Mouse (Mus musculus) embryo, embryonic 10.5 days (tissue): ENCODE measurements around the gene Scamp4.
"Not testable (repeated sequence)": the region's sequence is repeated elsewhere in the genome, so short reads cannot be mapped to it uniquely, and the experiment has no call there.

ENCODE experiments used
- DNase-seq: peaks from one replicate; pipeline ENCODE4 v3.0.0-alpha.2; 2015; ENCODE audit warnings: low spot score

The Scamp4 gene

DNA sequence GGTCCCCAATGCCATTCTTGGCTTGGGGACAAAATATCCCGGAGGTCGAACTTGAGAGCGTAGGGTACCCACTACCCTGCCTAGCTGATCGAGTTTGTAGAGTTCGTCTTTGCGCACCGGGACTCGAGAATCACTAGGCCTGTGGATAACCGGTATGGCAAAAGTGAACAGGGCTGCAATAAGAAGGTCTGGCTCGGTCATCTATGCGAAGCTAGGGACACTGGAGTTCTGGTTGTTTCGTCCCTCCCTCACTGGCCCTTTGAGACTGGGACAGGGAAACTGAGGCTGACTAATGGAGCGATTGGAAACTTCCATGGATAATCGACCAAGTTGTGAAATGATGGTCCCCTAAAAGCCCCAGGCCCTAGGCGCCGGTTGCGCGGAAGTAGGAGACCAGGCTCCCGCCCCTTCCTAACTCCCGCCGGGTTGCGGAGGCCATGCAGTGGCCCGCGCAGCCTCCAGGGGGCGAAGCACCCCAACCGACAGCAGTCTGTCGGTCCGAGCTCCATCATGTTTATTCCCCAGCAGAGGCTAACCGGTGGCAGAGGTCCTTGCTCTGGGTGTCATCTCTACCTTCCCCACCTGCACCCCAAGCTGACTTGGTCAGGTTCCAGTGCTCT is 24.4 kb upstream of the Scamp4 start:
- peak; percentile 89 for DNase-seq

DNA sequence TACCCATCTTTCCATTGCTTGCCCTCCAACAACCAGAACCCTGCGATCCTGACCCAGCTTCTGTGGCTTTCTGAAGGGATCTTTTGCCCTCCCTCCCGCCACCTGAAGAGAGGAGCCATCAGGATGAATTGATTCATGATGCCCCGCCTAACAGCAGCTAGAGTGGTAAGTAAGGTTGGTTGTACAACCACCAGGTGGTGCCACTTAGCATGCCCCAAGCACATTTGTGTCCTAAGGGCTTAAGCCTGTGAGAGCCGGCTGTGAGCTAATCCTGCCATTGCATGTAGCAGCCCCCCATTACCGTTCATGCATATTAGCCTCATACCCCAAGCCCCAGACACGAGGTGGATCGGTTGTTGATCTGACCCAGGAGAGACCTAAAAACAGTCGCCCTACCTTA is 23.8 kb upstream of the Scamp4 start:
- DNase-seq, result peak; percentile 76

DNA sequence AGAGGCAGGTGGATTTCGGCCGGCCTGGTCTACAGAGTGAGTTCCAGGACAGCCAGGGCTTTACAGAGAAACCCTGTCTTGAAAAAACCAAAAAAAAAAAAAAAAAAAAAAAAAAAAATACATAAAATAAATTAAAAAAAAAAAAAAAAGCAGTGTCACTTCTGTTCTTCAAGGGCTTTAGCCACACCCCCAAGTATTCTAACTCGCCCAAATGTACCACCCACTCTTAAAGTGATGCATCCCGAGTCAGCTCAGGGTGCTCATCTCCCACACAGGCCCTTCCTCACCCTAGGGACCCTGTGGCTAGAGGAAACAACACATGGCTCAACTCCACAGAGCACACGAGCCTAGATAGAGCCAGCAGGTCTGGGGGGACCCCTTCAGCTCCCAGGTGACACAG is 19.6 kb upstream of the Scamp4 start:
- DNase-seq, result no peak

DNA sequence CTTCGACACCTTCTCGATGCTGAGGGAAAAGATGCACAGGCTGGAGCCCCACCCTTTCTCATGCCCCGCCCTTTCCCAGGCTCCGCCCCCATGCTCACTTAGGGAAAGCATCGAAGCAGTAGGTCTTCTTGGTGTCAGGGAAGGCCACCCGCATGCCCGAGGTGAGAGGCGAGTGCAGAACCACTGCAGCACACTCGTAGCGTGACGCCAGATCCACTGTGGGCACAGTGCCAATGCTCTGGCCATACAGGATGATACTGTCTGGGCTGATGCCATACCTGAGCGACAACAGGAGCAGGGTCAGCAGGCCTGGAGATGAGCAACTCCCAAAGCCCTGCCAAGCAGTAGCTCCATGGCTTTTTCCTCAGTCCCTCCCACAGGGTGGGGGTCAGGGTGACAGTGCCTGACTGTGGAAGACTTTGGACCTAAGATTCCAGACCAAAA is 18.6 kb upstream of the Scamp4 start:
- no peak for DNase-seq

DNA sequence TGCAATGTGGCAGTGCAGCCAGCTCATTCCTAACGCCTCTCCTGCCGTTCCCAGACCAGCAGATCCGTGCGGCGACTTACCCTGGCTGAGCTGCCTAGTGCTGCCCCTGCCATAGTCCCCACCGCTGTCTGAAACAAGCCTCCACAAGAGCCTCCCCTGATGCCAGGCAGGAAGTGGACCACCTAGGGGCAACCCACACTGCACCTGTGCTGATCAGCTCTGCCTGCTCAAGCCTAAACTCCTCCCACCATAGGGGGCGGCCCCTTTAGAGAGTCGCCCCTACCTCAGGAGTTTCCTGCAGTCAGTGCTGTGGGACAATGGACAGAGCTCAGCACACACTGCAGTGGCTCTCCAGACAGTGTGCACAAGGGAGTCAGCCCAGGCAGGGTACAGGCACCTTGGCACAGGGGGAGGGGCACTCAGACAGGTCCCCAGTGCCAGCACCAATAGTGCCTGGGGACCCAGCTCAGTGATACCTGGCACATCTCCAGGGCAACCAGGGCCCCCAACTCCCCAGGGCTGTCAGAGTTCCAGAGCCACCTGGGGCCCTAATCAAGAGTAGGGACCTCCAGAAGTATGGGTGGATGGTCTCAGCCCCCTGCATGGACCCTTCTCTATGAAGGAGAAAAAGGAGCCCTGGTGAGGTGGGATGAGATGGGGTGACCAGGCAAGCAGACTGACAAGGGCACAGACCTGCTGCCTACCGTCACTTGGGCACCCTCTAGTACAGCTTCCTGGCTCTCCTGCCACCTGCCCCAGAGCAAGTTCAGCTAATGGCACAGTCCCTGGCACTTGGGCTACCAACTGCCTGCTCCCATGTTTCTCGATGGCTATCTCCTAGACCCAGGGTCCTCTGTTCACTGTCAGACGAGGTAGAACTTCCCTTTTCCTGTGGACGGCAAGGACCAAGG is 17.8 kb upstream of the Scamp4 start:
- DNase-seq, result no peak

DNA sequence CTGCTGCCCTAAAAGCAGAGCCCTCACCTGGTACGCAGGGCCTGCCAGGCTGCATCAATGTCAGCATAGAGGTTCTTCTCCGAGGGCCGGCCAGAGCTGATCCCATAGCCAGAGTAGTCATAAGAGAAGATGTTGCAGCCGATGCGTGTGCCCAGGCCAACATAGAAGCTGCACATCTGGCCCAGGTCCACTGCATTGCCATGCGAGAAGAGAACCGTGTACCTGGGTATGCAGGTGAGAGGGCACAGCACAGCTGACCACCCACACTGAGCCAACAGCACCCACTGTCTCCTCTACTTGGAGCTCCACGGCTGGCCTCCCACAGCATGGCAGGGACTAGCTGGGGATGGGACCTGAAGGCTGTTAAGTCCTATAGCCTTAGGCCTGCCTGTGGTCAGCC is 17.1 kb upstream of the Scamp4 start:
- no peak for DNase-seq

DNA sequence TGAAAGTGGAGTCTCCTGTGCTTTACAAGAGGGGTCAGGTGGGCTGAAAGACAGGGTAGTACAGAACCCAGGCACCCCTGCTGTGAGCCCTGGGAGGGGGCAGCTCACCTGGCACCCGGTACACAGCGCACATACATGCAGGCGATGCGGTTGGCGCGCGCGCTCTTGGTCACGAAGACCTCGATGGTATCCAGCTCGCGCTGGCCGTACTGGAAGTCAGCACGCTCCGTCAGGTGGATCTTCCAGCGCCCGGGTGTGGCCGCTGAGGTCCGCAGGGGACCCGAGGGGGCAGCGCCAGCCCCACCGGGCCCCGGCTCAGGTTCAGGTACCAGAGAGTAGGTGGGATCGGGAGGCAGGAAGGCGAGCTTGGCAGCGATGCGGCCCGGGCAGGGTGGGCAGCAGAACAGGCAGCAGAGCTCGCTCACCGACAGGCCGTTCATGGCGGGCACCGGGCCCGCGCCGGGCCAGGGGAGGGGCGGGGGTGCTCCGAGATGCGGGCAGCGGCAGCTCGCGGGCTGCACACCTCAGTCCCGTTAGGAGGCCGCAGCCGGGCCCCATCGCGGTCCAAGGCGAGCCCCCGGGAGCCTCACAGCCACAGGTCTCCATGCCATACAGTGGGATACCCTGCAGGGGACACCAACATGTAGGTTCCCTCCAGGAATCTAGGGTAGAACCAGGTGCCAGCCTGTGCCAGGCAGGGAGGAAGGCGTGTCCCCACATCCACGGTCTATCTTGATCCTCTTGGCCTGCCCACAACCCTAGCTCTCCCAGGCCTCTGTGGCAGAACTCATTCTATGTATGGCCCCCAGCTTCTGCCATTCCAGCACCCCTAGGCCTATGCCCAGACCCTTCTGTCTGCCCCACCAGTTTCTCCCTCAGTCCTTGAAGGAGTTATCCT is 16.0 kb upstream of the Scamp4 start:
- DNase-seq, result no peak

DNA sequence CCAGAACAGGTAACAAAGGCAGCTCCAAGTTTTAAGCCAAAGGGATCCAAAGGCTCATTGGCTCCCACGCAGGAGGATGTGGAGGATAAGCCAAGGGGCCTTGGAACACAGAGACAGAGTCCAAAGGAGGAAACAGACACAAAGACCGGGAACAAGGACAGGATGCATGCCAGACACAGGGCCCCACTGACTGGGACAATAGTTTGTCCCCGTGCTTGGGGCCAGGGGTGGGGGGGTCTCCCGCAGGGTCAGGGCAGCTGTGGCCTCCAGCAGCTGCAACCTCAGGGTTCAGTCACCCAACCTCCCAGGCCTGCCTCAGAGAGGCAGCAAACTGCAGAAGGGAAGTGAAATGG is 15.4 kb upstream of the Scamp4 start:
- DNase-seq, result peak; percentile 27

DNA sequence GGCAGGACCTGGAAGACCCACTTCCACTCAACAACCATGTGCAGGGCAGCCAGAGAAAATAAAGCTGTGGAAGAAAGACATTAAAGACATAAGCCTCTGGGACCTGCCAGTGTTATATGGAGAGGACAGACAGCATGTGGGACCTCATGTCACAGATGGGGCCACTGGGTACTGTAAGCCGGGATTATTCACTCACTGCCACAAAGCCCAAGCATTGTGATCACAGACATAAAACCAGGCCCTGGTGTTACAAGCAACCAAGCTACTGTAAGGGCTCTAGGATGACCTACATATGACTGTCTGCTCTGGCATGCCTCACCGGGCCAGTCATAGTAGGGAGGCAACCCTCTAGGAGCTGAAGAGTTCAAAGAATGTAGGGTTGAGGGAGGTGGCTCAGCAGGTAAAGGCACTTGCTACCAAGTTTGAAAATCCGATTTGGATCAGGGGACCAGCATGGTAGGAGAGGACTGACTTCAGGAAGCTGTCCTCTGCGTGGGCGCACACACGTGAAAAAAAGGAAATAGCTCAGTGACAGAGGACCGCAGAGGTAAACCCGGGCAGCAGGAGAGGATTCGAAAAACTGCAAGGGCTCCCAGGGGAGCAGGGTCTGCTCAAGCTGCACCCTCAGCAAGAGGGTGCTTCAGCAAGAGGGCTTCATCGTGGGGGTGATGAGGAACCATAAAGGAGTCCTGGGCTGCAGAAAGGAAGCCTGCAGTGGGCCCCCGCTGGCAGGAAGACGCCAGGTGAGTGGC is 13.4 kb upstream of the Scamp4 start:
- DNase-seq, result no peak

DNA sequence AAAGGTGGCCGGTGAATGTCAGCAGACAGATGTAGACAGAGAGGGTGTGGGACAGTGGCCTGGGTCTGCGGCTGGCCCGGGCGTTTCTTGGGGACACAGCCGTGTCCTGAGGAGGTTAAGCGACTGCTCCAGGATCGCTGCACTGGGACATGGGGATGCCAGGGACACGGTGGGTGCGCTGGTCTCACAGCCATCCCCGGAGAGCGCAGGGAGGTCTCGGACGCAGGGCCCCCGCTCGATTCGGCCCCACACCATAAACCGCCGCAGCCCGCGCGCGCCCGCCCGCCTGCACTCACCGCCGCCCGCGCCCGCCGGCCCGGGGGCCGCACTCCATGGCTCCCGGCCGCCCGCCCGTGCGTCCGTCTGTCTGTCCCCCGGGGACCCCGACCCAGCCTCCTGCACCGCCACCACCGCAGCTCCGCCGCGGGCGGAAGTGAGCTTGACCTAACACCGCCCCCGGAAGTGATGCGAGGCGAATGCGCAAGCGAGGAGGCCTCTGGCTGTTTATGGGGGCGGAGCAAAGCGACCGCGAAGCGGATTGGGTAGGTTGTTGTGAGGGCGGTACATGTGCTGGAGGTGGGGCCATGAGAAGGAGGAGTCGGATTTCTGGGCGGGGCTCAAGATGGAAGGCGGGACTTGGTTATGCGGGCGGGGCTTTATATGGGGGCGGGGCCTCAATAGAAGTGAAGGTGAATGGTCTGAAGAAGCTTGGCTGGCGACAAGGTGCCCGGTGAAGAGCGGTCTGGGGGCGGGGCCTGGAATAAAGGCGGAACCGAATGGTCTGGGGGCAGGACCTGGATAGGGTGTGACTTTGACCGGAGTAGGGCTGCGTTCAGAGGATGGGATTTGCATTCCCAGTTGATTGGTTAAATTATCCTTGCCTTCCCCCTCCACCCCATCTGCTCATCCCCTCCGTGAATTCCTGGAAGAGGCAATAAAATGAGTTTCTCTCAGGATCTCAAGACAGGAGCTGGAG is 12.5 kb upstream of the Scamp4 start, which contains the start of gene Abhd17a:
TSS of gene Abhd17a (minus strand) at position 463 of the 976 bp plus-strand sequence.
- DNase-seq, result peak; percentile 99

DNA sequence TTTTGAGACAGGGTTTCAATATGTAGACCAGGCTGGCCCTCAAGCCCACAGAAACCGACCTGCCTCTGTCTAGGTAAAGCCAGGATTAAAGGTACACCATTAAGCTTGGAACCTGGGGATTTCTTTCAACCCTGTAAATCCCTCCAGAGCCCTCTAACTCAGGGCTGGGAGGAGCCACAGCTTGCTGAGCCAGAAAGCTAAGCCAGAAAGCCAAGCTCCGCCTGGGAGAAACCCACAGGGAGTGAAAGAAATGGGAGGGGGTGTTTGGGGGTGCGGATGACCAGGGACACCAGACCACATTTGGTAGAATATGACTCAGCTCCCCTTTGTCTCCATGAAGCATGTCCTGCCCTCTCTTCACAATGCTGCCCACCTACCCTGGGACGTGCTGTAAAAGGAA is 6.4 kb upstream of the Scamp4 start:
- no peak for DNase-seq

DNA sequence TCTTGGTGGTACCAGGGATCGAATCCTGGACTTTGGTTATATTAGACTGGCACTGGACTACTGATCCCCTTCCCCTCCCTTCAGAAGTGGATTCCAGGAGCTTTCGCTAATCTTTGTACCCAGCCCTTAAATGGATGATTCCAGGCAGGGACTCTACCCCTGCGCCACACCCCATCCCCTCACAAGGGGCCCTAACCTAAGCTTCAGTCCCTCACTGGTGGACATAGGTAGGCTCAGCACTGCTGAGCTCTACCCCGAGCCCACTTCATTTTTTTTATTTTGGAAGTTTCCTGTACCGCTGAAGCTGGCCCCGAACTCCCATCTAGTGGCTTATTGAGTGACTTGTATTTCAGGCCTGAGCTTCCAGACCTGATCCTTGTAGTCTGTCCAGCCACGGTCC is 692 bp downstream of the Scamp4 start:
- DNase-seq, result no peak

DNA sequence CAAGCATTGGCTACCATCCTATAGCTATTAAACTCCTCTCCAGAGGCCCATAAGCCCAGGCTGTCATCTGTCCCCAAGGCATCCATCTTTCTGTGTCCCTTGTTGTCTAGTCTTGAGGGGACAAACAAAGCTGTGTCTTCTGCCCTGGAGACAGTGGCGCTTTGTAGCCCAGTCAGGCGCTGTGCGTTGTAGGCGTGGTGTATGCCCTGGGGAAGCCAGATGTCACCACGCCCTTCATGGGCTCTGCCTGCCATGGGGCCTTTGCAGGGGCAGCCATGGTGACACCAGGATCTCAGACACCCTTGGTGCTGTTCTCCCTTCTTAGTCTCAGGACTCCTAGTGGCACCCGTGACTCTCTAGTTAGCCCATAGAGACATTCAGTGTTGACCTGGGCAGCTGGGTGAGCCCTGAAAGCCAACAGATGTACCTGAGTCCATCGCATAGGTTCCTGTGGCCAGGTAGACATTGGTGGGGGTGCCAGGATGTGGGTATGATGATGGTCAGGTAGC is 1.4 kb downstream of the Scamp4 start:
- no peak for DNase-seq

DNA sequence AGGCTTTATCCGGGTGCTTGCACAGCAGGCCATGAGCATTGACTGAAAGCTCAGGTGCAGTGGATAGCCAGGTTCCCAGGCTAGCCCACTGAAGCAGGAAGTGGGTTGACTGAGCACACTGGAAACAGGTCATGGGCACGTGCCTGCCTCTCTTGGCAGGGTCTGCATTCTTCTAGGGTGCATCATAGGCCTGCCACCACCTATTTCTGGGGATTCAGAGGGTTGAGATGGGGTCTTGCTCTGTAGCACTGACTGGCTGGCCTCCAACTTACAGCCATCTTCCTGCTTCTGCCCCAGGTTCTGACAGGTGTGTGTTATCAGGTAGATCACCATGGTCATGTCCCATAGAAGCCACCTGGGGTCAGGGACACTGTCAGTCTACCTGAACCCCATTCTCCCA is 2.3 kb downstream of the Scamp4 start:
- no peak for DNase-seq

DNA sequence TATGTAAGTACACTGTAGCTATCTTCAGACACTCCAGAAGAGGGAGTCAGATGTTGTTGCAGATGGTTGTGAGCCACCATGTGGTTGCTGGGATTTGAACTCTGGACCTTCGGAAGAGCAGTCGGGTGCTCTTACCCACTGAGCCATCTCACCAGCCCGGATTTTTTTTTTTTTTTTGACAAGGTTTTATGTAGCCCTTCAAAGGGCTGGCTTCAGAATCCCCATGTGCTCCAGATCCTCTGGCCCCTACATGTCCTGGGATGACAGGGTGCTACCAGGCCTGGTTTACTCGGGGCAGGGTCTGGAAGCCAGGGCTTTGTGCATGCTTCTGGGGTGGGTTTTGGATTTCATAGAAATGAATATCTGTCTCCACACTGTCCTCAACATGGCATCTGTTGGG is 3.0 kb downstream of the Scamp4 start, which contains the start of gene Gm49322:
TSS of gene Gm49322 (plus strand) at position 301 of the 400 bp plus-strand sequence.
- DNase-seq, result not testable (repeated sequence)

DNA sequence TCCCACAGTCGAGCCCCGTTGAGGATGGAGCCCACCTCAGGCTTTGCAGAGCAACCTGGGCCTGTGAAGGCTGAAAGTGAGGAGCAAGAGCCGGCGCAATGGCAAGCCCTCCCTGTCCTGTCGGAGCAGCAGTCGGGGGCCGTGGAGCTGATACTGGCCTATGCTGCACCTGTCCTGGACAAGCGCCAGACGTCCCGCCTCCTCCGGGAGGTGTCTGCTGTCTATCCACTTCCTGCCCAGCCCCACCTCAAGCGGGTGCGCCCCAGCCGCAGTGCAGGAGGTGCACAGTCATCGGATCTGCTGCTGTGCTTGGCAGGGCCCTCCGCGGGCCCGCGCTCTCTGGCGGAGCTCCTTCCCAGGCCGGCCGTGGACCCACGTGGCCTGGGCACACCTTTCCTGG is 3.6 kb downstream of the Scamp4 start:
- no peak for DNase-seq

DNA sequence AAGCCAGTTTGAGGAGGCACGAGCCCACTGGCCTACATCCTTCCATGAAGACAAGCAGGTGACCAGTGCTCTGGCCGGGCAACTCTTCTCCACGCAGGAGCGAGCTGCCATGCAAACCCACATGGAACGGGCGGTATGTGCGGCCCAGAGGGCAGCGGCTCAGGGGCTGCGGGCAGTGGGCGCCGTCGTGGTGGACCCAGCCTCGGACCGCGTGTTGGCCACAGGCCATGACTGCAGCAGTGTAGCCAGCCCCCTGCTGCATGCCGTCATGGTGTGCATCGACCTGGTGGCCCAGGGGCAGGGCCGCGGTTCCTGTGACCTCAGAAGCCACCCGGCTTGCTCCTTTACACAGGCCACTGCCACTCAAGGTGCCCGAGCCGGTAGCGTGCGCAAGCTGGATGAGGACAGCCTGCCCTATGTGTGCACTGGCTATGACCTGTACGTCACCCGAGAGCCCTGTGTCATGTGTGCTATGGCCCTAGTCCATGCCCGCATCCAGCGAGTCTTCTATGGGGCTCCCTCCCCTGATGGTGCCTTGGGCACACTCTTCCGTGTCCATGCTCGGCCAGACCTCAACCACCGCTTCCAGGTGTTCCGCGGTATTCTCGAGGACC is 4.2 kb downstream of the Scamp4 start:
- no peak for DNase-seq

DNA sequence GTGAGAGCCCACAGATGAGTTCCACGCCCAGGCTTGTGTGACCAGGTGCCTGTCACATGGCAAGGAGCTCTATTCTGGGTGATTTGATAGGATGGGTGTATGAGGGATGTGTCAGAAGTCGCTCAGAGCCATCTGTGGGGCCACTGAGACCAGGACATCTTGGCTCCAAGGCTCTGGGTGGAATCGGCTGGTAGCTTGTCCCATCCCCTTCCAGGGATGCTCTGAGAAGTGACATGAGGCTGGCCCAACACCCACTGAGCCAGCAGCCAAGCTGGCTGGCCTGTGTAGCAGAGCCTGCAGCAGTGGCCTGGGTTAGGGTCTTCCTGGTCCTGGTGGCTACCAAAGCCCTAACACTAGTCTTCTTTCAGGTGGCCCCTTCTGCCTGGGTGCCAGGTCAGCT is 5.8 kb downstream of the Scamp4 start:
- DNase-seq, result no peak

DNA sequence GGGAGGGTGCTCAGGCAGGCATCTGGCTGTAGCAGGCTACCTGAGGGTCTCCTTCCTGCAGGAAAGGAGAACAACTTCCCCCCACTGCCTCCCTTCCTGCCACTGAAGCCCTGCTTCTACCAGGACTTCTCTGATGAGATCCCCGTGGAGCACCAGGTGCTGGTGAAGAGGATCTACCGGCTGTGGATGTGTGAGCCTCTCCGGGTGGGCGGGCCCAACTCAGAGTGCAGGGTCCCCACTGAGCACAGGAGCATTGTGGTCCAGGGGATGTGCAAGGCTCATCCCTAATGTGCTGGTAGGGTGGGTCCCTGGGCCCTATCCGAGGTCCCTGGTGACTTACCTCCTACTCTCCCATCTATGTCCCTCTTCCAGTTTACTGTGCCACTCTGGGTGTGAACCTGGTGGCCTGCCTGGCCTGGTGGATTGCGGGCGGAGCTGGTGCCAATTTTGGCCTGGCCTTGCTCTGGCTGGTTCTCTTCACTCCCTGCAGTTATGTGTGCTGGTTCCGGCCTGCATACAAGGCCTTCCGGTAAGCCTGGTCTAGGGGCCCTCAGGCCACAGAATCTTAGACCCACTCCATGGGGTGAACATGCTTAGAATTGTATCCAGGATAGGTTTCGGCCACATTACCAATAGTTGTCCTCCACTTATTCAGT is 6.7 kb downstream of the Scamp4 start:
- no peak for DNase-seq
